22 mouse cellular contexts compared by ENCODE assay signal in the genomic region with DNA sequence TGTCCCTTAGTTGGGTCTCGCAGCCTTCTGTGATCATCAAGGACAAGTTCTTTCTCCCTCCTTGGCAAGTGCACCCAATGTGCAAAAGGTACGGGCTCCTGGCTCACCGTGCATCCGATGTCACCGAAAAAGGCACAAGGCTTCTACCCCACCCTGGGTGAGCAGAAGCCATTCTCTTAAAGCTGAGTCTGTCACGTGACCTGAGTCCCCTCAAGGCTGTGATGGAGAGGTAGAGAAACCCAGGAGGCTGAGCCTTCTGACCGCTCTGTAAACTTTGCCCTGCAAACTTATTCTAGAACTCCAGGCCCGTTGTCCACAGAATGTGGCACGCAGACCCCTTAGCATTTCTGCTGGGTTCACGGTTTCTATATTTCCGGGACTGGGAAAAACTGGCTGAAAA. TPM values are rescaled to one million over a fixed set of nuclear protein-coding genes. Genes with fewer than 3 reads are reported as not detected.
"Had no signal": no experiment of that assay in that cellular context is flagged by ENCODE, and none has a peak within 500 bp of the region (broad histone marks: within the 10 kb centered on the region; RNA-seq: fewer than 3 reads in every experiment).

No protein-coding gene starts in this region.

- H3K36me3 ChIP-seq: embryonic facial prominence, embryonic 10.5 days; embryonic facial prominence, embryonic 12.5 days; embryonic facial prominence, embryonic 13.5 days; embryonic facial prominence, embryonic 15.5 days; forebrain, embryonic 10.5 days; forebrain, embryonic 12.5 days; forebrain, embryonic 15.5 days; heart, embryonic 10.5 days had no signal

- H3K4me2 ChIP-seq: embryonic facial prominence, embryonic 12.5 days; embryonic facial prominence, embryonic 13.5 days; embryonic facial prominence, embryonic 15.5 days; forebrain, embryonic 12.5 days; forebrain, embryonic 13.5 days; forebrain, embryonic 15.5 days; heart, embryonic 11.5 days had no signal

- H3K27ac ChIP-seq: embryonic facial prominence, embryonic 10.5 days; embryonic facial prominence, embryonic 12.5 days; embryonic facial prominence, embryonic 13.5 days; embryonic facial prominence, embryonic 15.5 days; forebrain, embryonic 10.5 days; forebrain, embryonic 12.5 days; forebrain, embryonic 13.5 days; forebrain, embryonic 15.5 days; gastrocnemius, adult 2 months; heart, adult 2 months; heart, embryonic 10.5 days had no signal

- H3K4me3 ChIP-seq: embryonic facial prominence, embryonic 10.5 days; embryonic facial prominence, embryonic 12.5 days; embryonic facial prominence, embryonic 13.5 days; embryonic facial prominence, embryonic 15.5 days; erythroblast, embryonic 14.5 days; forebrain, embryonic 10.5 days; forebrain, embryonic 12.5 days; forebrain, embryonic 13.5 days; forebrain, embryonic 15.5 days; gastrocnemius, adult 2 months; heart, adult 2 months; heart, embryonic 10.5 days had no signal

- H3K9ac ChIP-seq: embryonic facial prominence, embryonic 12.5 days; embryonic facial prominence, embryonic 13.5 days; embryonic facial prominence, embryonic 15.5 days; forebrain, embryonic 12.5 days; forebrain, embryonic 13.5 days; forebrain, embryonic 15.5 days; forebrain, postnatal 0 days had no signal

- H3K4me1 ChIP-seq: embryonic facial prominence, embryonic 15.5 days; heart, embryonic 10.5 days had no signal

- H3K9me3 ChIP-seq: embryonic facial prominence, embryonic 10.5 days; embryonic facial prominence, embryonic 12.5 days; embryonic facial prominence, embryonic 13.5 days; embryonic facial prominence, embryonic 15.5 days; forebrain, embryonic 10.5 days; forebrain, embryonic 12.5 days; forebrain, embryonic 15.5 days; heart, embryonic 10.5 days had no signal

- DNase-seq: cerebellum, adult 9-11 months; cerebellum, postnatal 36 days; gastrocnemius, adult 2 months; gastrocnemius, postnatal 10 days; gastrocnemius, postnatal 14 days; gastrocnemius, postnatal 25 days; heart, adult 2 months had no signal

RNA-seq across cellular contexts. Expression of gene H2-Oa, which starts 13.1 kb away (rescaled TPM):
- total RNA-seq: forebrain, postnatal 0 days; gastrocnemius, adult 18-20 months; gastrocnemius, adult 2 months; gastrocnemius, adult 8-10 months; gastrocnemius, postnatal 10 days; gastrocnemius, postnatal 14 days; gastrocnemius, postnatal 25 days; gastrocnemius, postnatal 4 days had no signal
- polyA plus RNA-seq: forebrain, embryonic 13.5 days; forebrain, postnatal 0 days had no signal
